Mouse (Mus musculus) adrenal gland, postnatal 25 days (tissue): ENCODE results near the gene Mast1. TPM values are rescaled to one million over a fixed set of nuclear protein-coding genes. Genes with fewer than 3 reads are reported as not detected.

Experiments used
- DNase-seq: peaks from one replicate; pipeline ENCODE4 v3.0.0; 2021; ENCODE audit warnings: mixed read lengths
- total RNA-seq: library from RNA; stranded (reverse); gene quantifications from 2 replicates; pipeline ENCODE4 v1.2.3, GENCODE M21; 2021

Gene Mast1
- total RNA-seq, 1 experiment from 2014 or later: 3.0 TPM

DNA sequence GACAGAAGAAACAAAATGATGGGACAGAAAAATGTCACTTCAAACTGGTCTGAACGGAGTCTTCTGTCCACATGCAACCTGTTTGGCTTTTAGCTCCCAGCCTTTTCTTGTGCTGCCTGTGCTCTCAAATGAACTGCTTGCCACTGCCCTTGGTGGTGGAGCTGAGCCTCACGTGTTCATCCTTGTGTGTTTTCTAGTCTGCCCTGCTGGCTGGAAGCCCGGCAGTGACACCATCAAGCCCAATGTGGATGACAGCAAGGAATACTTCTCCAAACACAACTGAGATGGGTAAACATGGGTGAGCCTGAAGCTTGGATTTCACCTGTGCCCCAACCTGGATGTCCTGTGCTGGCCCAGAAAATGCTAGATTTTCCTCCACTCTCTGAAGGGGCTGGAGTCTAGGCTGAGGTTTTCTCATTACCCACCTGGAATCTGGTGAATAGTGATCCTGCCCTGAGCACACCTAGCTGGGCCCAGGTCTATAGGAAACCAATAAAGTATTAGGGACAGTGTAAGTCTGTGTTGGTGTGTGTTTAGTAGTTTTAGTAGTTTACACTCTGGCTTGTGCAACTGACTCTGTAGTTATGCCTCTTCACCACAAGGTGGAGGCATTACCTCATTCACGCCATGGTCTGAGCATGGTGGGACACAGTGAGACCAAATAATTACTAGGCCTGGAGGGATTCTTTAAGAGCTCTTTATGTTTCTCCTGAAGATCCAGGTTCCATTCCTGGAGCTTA lies 36.8 kb upstream of the Mast1 start:
- DNase-seq: peak; percentile 81

GRCm38 (mm10) chr8:84973079-84973478 lies 35.9 kb upstream of the Mast1 start:
- DNase-seq: no peak

- DNase-seq: no peak
Observed at GRCm38 (mm10) chr8:84970913-84971312, 33.8 kb upstream of the Mast1 start.

- no peak for DNase-seq
Observed at GRCm38 (mm10) chr8:84970135-84970790, 33.1 kb upstream of the Mast1 start.

DNA sequence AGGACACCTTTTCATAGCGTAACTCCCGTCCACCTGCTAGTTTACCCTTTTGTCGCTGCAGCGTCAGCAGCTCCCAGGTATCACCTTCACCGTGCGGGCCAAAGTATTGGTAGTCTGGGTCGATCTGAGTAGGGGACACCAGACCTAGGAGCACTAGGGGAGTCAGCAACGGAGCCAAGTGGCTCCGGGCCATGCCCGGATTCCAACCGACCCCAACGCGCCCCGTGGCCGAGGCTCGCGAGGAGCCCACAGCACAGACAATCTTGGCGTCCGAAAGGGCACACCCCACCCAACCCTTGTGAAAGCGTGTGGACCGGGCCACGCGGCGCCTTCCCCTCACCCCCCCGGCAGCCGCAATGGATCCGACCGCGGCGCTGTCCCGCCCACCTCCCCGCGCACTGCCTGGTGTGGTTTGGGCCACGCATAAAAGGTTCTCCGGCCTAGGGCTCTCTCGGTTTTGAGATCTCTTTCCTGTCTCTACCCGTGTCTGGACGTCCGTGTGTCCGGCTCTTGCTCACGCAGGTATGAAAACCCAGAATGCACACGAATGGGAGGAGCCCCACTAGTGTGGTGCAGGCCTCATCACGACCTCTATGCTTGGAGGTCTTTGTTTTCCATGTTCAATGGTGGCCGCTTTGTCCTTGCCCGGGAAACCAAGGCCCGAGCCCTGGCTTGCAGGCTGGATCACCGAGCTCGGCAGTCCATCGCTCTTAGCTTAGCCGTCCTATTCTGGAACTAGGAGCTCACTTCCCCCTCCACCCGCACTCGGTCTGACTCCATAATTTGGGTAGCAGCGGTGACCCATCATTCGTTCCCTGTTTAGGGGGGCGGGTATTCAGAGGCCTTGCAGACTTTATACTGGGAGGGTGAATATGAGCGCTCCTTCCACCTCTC lies 32.3 kb upstream of the Mast1 start, which contains the start of the genes Gm49661, Prdx2 and Rnaseh2a:
Gm49661 (minus strand) TSS at position 193 of the 894 bp plus-strand sequence.
Prdx2 (plus strand) TSS at position 347 of the 894 bp plus-strand sequence.
Rnaseh2a (minus strand) TSS at position 527 of the 894 bp plus-strand sequence.
- peak; percentile 83 for DNase-seq

DNA sequence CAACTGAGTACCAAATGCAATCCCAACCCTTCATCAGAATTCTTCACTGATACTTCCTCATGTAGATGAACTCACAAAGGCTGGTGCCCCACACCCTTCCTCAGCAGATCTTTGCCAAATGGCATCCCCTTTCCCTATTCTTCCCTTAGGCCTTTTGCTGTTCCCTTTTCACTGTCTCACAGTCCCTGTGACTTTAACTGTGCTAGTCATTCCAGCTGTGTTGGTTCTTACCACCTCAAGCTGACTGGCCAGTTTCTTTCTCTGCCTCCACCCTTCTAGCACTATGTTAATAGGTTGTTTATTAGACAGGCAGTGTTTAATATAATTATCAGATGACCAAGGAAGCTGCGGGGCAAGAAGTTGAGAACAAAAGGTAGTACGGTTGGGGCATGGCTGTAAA lies 31.5 kb upstream of the Mast1 start:
- DNase-seq: no peak

GRCm38 (mm10) chr8:84967532-84968304 lies 30.6 kb upstream of the Mast1 start:
- DNase-seq: no peak

GRCm38 (mm10) chr8:84966603-84967002 lies 29.4 kb upstream of the Mast1 start:
- no peak for DNase-seq

GRCm38 (mm10) chr8:84965731-84966291 lies 28.7 kb upstream of the Mast1 start:
- peak; percentile 92 for DNase-seq

DNA sequence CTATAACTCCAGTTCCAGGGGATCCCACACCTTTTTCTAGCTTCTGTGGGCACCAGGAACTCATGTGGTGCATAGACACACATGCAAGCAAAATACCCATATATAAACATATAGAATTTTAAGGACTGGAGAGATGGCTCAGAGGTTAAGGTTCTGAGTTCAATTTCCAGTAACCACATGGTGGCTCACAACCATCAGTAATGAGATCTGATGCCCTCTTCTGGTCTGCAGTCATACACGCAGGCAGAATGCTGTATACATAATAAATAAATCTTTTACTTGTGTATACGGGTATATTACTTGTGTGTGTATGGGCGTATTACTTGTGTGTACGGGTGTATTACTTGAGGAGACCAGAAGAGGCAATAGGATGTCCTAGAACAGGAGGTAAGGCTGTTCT lies 26.8 kb upstream of the Mast1 start:
- DNase-seq: no peak

DNA sequence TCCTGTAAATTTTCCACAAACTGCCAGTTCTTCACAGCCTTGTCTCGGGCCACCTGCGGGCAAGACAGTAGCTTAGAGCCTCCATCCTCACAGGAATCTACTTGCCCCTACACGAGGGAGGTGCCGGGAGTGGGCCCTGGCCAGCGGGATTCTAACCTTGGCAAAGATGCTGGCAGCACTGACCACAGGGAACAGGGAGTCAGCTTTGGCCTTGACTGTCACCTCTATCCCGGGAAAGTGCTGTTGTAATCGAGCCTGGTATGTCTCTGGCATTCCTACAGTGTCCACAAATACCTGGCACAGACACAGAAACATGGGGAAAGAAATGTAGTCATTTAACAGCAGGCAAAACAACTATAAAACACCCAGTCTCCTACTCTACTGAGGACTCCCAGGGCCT lies 22.7 kb upstream of the Mast1 start:
- peak; percentile 61 for DNase-seq

GRCm38 (mm10) chr8:84956768-84957167 lies 19.6 kb upstream of the Mast1 start:
- DNase-seq: peak; percentile 58

DNA sequence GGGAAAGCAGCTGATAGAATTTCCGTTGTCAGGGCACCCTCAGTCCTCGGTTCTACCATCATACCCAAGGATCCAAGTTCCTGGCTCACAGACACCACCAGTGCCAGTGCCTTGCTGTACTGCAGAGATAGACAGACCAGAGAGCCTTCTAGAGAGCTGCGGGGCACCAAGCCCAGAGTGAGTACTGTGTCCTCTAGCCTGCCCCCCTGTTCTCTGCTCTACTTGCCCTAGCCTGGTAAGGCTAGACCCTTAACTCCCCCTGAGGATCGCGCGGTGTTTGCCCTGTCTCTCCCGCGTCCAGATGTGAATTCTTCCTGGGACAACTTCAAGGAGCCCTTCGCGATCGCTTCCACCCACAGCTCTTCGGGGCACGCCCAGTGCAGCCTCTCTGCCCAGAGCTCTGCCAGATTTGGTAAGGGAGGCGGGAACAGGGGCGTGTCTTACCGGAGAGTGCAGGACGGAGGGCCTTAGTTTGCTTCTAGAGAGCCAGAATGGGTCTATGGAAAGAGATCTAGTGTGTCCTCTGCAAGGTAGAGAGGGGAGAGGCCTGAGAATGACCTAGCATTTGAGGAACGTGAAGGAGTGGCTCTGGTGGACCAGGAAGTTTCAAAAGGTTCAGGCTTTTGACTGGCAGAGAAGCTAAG lies 15.6 kb upstream of the Mast1 start:
- DNase-seq: peak; percentile 71

GRCm38 (mm10) chr8:84949753-84950152 lies 12.6 kb upstream of the Mast1 start:
- no peak for DNase-seq

DNA sequence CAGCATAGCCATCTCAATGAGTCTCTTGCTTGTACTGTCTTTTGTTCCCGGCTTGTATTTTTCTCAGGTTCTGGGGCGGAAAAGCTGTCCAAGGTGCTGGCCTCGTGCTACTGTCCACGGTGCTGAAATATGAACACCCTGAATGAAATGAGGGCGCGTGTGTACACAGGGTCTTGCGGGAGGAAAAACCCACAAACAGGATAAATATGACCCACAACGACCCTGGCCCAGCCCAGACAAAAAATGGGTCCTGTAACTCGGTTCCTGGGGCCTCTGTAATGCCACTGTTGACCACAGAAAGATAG lies 10.0 kb upstream of the Mast1 start:
- DNase-seq: peak; percentile 56

DNA sequence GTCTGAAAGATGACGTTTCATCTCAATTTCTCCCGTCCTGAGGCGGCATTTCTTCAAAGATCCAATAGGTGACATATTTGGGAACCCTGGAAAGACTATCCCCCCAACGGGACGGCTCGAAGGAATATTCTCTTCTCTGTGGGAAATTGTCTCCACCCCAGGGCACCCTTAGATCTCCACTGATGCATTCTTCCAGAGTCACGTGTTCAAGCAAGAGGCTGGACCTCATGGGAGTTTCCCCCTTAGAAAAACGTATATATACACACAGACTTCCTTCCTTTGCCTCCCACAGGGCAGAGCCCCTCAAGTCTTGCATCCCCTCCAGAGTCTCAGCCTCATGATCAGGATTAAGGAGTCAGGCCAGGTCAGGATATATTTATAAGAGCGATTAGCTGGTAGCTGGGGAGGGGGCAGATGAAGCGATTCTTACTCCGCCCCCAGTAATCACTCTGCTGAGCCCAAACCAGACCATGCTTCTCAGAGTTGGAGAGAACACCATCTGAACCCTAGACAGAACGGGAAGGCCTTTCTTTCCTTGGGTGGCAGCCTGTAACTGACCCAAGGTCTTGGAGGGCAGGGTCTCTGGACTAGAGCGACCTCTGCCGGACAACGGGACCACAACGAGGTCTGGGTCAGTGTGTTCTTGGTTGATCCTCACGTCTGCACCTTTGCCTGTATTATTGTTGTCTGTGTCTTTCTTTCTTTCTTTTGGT lies 9.5 kb upstream of the Mast1 start, which contains the start of gene Rtbdn:
Rtbdn (plus strand) TSS at position 464 of the 713 bp plus-strand sequence.
- DNase-seq: no peak

- no peak for DNase-seq
Observed at GRCm38 (mm10) chr8:84945633-84946527, 8.7 kb upstream of the Mast1 start.

DNA sequence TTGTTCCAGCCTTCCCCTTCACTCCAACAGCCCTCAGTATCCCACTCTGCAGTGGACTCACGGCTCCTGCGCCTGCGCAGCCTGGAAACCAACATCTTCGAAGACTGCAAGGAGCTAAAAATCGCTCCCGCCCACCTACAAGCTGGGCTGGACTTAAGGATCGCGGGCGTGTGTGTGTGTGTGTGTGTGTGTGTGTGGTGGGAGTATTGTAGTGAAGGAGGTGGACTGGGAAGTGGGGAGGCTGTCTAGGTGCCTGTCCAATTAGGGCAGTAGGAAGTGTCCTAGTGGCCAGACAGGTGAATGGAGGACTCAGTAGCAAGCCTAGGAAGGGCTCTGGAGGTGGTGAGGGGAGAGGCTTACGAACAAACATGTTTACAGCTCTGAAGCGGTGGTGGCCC lies 8.1 kb upstream of the Mast1 start:
- DNase-seq: no peak

DNA sequence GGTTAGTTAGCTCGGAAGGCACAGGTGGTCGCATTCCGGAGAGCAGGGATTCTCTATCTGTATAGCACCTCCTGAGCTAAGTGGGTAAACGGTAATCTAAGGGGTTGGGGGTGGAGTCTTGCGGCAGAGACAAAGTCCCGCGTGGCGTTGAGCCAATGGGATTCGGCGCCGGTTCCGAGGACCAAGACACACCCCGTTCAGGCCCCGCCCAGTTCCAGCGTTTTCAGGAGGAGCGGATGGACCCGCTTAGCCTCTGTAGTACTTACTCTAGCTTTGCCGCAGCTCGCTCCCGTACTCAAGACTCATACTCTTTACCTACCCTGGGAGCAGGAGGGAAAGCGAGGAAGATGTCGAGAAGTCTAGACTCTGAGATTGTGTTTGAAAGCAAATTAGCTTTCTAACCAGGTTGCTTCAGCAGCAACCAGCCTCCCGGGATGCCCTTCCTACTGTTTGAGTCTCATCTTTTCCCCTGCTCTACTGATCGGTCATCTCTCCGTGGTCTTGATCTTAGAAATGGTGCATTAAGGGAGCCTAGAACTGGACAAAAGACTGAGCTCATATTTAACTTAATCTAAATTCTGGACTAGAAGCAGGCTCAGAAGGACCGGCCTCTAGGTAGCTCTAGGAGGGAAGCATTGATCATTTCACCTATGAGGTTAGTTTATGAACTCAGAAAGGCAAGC lies 7.5 kb upstream of the Mast1 start:
- DNase-seq: peak; percentile 38
